Mouse (Mus musculus) brain, embryonic 18.5 days (tissue): ENCODE measurements at regions not wholly inside any gene's neighbourhood (a gene's known extent, or its start where the extent isn't known, plus 50 kb on each side); places are given as distances from the start of the nearest gene placed in this dataset.

Source experiments
- DNase-seq: peaks from one replicate; pipeline ENCODE4 v3.0.0-alpha.2; 2012; ENCODE audit warnings: low read depth, low spot score

DNA sequence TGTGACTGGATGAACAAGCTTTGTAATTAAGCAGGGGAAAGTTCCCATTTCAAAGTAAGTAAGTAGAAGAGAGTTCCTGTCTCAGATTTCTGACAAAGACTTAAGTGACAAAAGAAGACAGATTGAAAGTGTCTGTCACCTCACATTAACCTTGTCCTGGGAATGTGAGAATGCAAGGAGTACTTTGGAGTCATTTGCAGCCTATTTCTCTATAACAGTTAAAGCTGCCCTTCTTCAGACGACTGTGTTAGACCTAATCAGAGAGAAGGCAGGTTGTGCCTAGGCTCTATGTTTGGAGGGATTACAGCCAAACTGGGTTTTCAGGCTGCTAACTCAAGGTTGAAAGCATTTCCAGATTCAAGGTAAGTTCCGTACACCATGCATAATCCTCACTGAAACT, 446.5 kb downstream of the Pdgfc start:
- no peak for DNase-seq

DNA sequence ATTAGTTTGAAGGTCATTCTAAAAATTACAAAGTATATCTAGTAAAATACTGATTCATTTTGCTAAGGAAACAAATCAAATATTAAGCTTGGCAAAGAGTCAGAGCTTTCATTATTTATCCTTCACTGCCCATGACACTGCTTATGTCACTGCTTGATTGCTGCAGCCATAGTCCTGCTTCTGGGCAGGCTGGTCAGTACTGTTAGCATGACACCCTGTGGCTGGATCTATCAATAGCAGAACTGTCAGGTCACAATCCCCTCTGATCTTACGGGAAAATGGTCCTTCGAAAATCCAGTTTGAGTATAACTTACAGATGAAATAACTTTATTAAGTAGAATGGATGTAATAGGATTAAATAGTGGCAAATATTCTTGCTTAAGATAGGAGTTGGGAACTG, 447.1 kb downstream of the Pdgfc start:
- DNase-seq: no peak

DNA sequence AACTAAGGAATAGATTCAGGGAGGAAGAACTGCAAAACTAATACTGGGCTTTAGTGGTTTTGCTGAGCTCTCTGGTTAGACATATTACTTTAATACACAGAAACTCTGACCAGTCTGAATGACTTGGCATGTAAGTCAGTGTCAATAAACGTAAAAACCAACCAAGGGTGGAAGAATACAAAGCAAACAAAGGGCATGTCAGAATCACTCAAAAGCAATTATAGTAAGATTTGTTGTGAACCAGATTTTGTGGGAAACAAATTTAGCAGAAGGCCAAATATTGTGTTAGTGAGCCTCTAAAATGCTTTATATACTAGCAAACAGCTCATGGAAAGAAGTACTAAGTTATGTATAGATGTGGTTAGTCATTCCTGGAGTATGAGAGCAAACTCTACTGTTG, 427.1 kb upstream of the Ctso start:
- DNase-seq: no peak

DNA sequence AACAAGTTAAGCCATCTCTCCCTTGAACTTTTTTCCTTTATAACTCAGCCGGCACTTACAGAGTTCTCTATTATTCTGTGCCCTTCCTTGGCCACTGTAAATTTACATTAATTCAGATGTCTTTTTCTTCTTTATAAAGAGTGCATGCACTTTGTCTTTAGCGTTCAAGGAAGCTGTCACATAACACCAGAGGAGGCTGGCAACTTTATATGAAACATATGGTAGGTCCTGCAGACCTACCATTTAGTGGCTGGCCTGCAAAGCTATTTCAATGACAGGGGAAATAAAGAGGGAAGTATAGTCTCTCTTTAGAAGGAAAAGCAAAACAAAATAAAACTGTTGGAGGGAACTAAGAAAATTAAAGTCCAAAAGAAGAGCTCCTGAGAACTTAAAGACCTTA, 423.8 kb upstream of the Ctso start:
- DNase-seq: no peak

DNA sequence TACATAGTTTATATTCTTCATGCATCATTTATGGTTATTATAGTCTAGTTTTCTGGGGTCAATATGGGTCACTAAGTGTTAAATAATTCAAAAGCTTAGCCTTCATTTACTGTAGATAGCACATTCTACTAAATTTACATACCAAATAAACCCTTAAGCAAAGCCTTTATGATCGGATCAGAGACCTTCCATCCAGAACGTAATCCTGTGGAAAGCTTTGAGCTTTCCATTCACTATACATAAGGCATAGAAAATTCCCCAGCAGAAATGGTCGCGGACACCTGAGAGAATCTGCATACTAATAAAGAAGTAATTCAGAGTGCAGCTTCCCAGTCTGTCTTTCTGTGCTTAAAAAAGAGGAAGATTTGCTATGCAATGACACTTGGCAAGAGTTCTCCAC, 410.6 kb upstream of the Ctso start:
- DNase-seq: no peak

DNA sequence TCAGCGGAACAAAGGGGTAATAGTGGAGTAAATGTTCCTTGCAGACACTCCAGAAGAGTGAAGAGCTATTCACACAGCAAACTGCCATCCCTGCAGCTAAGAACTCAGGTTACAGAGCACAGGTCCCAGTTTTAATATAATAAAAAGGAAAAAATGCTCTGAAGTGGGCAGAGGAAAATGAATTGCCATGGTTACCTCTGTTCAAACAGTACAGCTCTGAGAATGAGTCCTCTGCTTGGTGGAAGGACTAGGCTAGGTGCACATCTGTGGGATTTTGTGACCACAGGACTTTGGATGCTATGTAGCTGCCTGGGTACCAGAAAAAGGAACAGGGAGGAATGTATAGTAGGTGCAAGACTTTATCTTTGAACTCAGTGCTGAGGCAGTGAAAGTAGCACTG, 401.5 kb upstream of the Ctso start:
- no peak for DNase-seq

DNA sequence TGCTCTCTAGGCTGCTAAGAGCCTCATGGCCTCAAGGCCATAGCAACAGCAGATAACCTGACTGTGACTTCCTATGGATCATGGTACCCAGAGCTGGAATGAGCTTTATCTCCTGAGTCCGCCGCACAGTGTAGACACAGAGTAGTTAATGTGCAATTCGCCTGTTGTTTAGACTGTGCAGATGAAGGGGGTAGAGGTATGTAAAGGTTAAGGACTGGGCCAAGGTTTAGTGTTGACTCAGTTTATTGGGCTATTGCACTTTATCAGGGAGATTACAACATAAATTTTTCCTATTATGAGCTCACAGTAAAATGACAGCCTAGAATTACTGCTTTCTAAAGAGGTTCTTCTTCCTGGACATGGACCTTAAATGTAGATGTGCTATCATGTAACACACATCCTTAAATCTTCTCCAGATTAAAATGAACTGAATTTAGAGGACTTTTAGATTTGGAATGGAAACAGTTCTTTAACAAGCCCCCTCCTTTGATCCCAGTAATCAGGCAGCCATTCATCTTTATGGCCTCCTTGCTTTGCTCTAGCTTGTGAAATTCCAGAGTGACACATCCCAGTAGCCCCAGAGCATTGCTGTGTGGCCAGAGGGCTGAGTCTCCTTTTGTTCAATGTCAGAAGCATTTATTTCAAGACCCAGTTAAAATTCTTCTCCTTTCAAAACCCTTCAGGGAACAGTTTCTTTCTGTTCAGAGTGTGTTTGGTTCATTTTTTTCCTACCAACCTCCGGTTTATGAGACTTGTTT, 396.8 kb upstream of the Ctso start:
- DNase-seq: no peak

DNA sequence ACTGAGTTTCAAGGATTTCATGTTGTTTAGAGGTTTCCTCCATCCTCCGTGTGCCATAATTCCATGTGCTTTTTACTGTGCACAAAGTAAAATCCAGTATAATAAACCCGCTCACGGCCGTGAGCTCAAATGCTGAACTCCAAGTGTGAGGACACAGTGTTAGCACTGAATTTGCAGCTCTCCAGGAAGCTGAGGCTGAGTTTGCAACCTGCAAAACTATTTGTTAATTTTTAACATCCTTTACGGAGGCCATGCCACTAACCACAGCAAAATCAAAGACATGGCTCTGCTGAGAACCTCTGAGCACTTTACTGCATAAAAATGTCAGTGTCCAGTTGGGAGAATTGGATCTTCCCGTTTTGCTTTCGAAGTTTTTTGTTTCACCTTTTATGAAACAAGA, 377.6 kb upstream of the Ctso start:
- no peak for DNase-seq

DNA sequence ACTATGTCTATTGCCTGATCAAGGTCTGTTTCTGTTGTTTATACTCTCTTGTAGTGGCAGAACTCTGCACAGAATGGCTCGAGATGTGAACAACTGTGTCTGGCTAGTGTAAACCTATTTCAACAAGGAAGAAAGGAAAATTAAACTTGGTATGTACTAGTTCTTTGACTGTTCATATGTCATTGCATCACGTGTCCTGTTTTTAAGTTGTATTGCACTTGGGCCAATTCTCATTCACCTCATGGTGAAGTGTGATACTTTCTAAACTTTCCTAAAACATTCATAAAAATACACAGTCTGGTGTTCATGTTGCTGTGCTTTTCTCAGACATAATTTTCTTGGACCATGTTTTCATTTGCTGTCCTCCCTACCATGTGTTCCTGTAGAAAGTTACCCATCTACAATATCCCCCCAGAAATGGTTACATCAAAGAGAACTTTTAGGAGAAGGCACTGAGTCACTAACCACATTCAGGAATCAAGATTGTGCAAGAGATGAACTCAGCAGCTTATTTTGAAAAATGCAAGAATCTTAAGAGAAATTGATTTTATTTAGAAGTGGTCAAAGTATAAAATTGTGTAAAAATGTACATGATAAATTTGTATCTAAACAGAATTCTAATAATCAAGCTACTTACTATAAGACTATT, 369.7 kb upstream of the Ctso start:
- DNase-seq: no peak

DNA sequence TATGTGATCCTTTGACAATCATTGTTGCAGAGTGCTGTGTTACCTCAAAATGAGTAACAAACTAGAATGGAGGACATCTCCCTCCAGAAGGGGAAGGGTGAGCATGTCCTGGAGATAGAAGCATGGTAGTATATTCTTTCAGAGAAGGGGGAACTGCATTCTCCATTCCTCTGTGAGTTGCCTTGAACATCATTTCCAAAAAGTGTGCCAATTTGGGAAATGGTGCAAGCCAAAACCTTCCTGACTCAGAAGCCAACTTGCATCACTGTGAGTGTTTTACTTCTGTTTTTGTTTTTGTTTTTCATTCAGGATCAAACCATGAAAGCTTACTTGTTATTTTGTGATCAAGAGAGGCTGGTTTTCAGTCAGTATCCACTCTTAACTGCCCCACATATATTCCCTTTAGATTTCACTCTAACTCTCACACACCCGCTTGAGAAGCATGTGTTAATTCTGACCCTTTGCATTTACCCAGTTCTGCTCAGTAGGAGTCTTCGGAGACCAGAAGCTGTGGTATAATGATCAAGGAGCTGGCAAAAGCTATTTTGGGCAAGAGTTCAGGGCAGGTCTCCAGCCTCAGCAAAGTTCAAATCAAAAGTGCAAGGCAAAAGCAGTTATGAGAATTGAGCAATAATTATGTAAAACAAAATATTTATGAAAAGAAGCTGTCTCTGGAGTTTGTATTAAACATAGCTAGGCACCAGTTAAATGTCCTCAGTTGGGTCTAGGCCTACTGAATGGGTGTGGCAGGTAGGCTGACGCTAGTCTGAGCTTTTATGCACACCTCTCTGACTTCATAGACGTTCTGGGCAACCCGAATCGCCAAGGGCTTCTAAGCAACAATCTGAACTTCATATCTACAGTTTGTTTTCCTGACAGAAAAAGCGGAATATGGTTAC, 368.3 kb upstream of the Ctso start:
- DNase-seq: no peak

DNA sequence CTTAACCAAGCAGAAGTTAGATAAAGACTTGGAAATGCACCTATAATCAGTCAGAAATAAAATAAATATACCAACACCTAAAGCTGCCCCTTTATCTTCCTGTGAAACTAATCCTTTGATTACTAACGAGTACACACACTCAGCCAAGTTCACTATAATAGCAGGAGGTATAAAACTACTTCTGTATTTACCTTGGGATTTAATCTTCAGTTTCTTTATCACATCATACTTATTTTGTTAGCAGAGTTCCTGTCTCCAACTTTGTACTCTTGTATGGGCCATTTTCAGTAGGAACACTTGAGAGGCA, 367.7 kb upstream of the Ctso start:
- DNase-seq: no peak

DNA sequence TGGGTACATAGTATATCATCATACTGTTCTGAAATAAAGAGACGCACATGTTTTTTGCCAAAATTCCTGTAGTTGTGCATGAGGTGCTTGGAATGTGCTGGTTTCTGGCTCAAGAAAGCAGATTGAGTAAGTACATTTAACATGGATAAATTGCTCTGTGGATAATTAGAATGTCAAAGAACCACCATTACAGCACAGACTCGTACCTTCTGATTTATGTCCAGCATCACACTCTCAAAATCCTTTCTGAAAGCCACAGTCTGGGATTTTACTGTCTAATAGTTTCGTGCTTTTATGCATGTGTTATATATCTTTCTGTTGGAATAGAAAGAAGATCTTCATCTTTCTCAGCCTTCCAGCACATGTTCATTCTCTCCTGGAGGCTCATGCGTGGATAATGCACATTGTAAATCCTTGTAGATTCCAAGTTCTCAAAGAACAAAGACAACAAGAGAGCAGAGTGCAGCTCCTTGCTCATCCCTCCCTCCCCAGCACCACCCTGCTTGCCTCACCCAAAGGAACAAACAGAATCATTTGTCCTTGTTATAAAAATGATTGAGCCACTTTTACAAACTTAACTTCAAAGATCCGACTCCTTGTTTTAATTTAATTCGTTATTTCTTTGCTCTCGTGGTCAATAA, 348.9 kb upstream of the Ctso start:
- no peak for DNase-seq

DNA sequence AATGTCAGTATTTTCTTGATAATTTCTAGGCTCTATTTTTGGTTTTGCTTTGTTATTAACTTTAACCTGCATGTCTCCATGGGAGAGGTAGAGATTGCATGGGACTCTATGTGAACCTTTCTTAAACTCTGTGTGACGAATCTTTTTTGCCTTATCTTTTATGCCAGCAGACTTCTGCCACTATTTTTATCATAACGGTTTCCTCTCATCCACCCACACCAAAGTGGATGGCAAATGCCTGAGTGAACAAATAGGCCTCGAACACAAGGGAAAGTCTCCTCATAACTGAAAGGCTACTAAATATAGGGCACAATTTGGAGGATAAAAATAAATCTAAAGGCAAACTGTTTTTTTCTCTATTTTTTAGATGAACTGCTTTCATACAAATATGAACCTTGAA, 343.3 kb upstream of the Ctso start:
- DNase-seq: no peak

DNA sequence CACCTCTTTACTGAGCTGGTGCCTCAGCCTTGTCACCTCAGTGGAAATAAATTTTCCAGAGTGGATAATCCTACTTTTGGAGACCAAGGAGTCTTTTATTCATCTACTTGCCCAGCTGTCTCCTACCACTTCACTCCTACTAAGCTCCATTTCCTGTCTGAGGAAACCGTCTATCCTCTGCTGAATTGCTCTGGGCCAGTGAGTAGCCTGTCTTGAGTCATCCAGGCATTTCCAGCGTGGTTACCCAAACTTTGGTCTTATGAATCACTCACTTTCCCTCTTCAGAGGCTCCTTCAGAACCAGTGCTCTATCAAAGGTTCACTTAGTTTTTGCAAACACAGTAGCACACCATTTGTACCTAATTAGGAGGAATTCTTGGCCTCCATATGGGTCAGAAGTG, 303.2 kb upstream of the Ctso start:
- no peak for DNase-seq

DNA sequence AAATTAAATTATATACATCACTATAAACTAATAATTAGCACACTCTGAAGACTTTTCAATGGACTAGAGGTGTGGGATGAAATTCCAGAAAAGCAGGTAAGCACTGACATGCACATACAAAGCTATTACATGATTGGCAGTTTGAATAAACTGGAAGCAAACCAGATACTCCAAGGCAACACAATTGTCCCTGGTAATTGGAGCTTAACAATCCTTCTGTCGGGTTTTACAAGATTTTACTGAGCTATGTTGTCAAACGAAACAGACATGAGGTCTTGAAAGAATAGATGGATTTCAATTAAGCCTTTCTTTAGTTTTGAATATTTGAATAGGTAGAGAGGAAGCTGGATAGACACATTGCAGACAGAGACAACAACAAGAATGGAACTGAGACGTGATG, 273.9 kb upstream of the Ctso start:
- no peak for DNase-seq

DNA sequence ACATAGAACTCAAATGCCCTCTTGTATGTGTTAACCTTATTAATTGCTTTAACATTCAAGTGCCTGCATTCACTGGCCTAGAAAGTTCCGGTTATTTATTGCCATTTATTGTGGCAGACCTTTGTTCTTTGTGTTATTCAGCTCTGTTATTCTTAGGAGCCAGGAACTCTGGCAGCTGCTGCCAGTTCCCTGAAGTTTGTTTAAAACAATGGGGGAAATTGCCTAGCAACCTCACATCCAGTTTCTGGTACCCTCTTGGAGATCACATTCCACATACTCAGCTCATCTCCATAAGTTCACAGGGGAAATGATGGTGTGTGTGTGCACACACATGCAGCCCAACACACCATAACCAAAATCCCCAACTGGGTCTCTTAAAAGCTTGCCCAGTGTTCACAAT, 270.8 kb upstream of the Ctso start:
- peak; percentile 16 for DNase-seq

DNA sequence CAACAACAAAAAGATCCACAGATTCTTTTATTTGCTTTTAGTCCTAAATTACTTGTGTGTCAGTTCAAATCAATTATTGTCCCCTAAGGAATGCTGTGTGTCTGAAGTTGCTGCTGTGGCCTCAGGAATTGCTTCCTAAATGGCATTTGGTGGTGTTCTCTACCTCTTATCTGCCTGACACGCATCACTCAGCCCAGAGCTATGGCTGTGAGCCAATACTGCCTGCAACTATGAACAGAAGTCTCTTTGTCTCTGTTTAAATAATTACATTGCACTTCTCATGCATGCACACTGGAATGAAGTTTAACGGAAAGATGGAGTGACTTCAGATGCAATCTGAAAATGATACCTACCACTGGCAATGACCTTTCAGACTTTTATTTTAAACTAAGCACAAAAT, 266.1 kb upstream of the Ctso start:
- no peak for DNase-seq

DNA sequence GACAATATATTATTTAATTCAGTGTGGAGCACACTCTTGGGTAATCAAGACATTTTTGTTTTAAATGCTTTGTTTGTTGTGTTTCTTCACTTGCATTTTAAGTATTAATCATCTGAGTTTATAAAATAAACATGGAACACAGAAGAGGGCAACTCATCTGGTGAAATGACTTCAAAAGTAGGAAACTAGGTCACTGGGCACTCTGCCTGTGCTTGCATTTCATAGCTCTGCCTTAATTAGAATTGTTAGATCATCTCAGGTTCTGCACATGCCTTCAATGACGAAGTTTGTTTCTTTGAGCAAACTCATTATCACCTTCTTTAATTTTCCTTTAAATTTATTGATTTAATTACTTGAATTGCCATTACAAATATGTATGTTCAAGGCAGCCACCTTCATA, 255.8 kb upstream of the Ctso start:
- DNase-seq: no peak

DNA sequence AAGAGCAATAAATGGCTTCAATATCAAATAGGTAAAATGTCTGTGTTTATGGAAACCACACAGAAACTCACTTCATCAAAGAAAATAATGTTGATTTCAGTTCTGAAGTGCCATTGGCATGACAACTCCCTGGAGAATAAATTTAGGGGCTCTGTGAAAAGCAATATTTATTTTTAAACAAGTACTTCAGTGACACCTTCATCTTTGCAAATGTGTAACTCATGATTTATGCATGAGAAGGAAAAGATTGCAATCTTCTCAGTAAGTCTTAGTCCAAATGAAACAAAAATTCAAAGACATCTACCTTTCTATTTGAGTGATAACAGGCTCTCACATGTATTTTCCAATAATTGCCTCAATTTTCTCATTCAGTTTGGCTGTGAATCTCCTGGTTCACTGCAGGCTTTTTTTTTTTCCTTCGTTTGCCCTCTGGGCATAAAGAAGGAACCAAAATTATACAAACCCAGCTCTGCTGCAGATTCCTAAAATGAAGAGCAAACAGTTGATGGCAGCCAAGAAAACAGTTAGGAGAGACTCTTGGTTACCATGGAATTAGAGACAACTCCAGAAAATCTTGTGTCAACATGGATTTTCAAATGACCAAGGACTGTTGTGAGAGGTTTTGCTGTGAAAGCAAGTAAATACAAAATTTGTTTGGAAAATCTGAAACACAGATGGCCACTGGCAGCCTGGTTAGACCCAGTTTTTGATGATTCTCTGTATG, 230.3 kb upstream of the Ctso start:
- peak; percentile 43 for DNase-seq

DNA sequence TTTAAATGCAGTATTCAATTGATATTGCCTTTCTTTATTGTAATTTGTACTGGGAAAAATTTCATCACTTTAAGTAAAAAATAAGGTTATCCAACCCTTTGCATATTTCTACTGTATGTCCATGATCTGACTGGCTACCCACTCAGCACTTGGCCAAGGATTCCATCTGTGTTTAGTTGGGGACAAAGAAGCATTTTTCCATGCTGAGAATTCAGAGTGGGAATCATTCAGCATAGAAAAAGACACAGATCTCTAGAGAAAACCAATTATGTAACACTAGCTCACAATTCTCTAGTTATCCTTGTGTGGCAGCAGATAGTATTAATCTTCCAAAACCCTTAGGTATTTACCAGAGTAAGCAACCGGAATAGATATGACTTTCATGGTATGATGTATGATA, 213.5 kb upstream of the Ctso start:
- DNase-seq: no peak

DNA sequence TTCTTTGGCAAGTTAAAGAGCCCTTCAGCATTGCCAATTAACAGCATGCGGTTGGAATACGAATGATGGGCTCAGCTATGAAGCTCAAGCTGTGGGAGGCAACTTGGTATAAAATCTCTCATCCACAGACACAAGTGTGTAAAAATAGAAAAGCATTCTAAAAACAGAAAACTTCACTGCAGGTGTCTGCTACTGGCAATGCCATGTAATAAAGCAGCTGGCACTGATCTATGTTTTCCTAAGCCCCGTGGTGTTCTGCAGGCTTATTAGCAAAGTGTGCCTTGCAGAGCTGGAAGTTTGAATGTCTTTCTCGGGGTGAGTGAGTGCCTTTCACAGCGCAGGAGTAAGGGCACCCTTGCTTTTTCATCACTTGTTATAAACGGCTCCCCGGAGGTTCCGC, 196.9 kb upstream of the Ctso start:
- DNase-seq: peak; percentile 36

DNA sequence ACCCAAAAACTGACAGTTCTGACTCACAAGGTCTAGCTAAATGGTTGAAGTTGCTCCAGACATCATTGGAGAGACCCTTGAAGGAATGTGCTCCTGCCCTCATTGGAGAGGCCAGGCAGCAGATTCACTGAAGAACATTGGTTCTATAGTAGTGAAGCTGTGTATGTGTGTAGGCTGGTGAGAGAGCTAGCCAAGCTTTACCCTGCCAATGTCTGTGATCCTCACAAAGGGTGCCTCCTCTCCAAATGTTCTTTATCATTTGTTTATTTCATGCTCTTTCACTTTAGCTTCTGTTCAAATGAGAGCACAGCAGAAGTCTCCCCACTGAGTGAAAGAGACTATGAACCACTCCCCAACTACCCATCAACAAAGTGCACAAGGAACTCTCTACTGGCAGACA, 195.6 kb upstream of the Ctso start:
- no peak for DNase-seq
